Mouse (Mus musculus): Measurements from ENCODE around the gene Hnf1b. TPM values are rescaled to one million over a fixed set of nuclear protein-coding genes. Genes with fewer than 3 reads are reported as not detected.

Gene Hnf1b
- polyA plus RNA-seq (2012; rRNA removed) = 161 and 172 TPM in 2 replicates

DNA sequence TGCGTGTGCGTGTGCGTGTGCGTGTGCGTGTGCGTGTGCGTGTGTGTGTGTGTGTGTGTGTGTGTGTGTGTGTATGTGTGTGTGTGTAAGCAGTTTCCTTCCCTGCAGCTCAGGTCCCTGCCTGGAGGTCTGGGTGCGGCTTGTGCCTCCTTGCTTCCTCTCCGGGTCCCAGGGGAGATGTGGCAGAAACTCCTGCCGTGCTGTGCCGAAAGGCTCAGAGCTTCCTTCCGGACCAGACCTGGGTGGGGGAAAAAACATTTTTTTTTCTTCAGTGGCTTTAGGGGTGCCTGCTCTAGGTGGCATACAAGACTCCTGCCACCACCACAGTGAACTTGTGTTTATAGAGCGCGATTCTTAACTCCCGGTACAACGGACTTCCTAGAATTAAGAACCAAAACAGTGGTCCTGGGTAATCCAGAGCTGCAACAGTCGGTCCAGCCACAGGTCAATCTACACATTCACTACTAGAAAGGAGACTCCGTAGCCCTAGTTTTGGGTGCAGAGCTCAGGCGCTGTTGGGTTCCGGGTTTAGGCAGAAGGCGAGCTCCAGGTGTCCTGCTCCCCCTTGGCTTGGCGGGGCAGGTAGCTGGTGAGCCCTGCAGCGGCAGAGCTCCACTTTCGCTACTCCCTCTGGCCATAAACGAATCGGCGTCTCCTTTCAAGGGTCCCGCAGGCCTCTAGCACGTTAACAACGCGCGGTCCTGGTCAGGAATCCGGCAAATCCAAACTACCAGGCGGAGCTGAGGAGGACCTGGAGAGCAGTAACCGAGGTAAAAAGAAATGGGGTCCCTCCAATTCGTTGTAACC is at the start of gene Hnf1b:
Gene Hnf1b (plus strand): TSS at position 535 of the 807 bp plus-strand sequence.
- 1% methylated on average over 36 of the region's 36 CpGs for WGBS
- H3K27me3 ChIP-seq (replicated peaks; ENCODE audit: control insufficient read depth, insufficient read depth, low read length) = no peaks in the 10 kb centered on the region
- TF ChIP-seq CTCF (conservative IDR thresholded peaks at IDR 0.05; ENCODE audit: insufficient read depth, insufficient read length, low read depth, low read length) (no peak), POLR2A (IDR thresholded peaks at IDR 0.05; ENCODE audit: low read depth, low read length) (no peak)
- H3K27ac ChIP-seq (ENCODE audit: insufficient read depth, low read depth, low read length) = peak within 1 kb of the TSS; percentile 99
- no peaks in the 10 kb centered on the region for H3K36me3 ChIP-seq (ENCODE audit: control insufficient read depth, insufficient read depth, low read length)
- H3K4me1 ChIP-seq (ENCODE audit: control insufficient read depth, insufficient read depth, low read length) = peaks cover 11% of the 10 kb centered on the region; the same call in 1 of the 2 replicates
- DNase-seq = peak; percentile 51
- peak within 1 kb of the TSS; percentile 87 for H3K4me3 ChIP-seq (ENCODE audit: insufficient read depth, low read depth, low read length)

- WGBS = 57% methylated on average over 8 of the region's 8 CpGs
- DNase-seq = peak; percentile 81
- Histone ChIP-seq H3K4me1 (ENCODE audit: control insufficient read depth, insufficient read depth, low read length) (peaks cover 17% of the 10 kb centered on the region; the same call in 1 of the 2 replicates), H3K27ac (ENCODE audit: insufficient read depth, low read depth, low read length) (no peak overlapping the region), H3K36me3 (ENCODE audit: control insufficient read depth, insufficient read depth, low read length) (no peaks in the 10 kb centered on the region), H3K4me3 (ENCODE audit: insufficient read depth, low read depth, low read length) (no peak overlapping the region), H3K27me3 (replicated peaks; ENCODE audit: control insufficient read depth, insufficient read depth, low read length) (no peaks in the 10 kb centered on the region)
- TF ChIP-seq POLR2A (IDR thresholded peaks at IDR 0.05; ENCODE audit: low read depth, low read length) (no peak), CTCF (conservative IDR thresholded peaks at IDR 0.05; ENCODE audit: insufficient read depth, insufficient read length, low read depth, low read length) (0 out of 2 replicates have a peak, but pooled peaks have one; percentile 27)
Observed at GRCm38 (mm10) chr11:83802166-83802565, 47.7 kb upstream of the Hnf1b start.

- DNase-seq = peak; percentile 72
- Histone ChIP-seq H3K27me3 (replicated peaks; ENCODE audit: control insufficient read depth, insufficient read depth, low read length) (no peaks in the 10 kb centered on the region), H3K27ac (ENCODE audit: insufficient read depth, low read depth, low read length) (no peak overlapping the region), H3K4me3 (ENCODE audit: insufficient read depth, low read depth, low read length) (no peak overlapping the region), H3K36me3 (ENCODE audit: control insufficient read depth, insufficient read depth, low read length) (no peaks in the 10 kb centered on the region), H3K4me1 (ENCODE audit: control insufficient read depth, insufficient read depth, low read length) (peaks cover 15% of the 10 kb centered on the region; the same call in 1 of the 2 replicates)
- WGBS = 68% methylated on average over 4 of the region's 4 CpGs
- TF ChIP-seq POLR2A (IDR thresholded peaks at IDR 0.05; ENCODE audit: low read depth, low read length) (no peak), CTCF (conservative IDR thresholded peaks at IDR 0.05; ENCODE audit: insufficient read depth, insufficient read length, low read depth, low read length) (no peak)
Observed at GRCm38 (mm10) chr11:83802581-83802980, 47.3 kb upstream of the Hnf1b start.

- Histone ChIP-seq H3K4me3 (ENCODE audit: insufficient read depth, low read depth, low read length) (no peak overlapping the region), H3K36me3 (ENCODE audit: control insufficient read depth, insufficient read depth, low read length) (no peaks in the 10 kb centered on the region), H3K4me1 (ENCODE audit: control insufficient read depth, insufficient read depth, low read length) (peaks cover 4% of the 10 kb centered on the region; the same call in 1 of the 2 replicates), H3K27me3 (replicated peaks; ENCODE audit: control insufficient read depth, insufficient read depth, low read length) (no peaks in the 10 kb centered on the region), H3K27ac (ENCODE audit: insufficient read depth, low read depth, low read length) (no peak overlapping the region)
- 59% methylated on average over 8 of the region's 8 CpGs for WGBS
- DNase-seq = no peak
- TF ChIP-seq POLR2A (IDR thresholded peaks at IDR 0.05; ENCODE audit: low read depth, low read length) (no peak), CTCF (conservative IDR thresholded peaks at IDR 0.05; ENCODE audit: insufficient read depth, insufficient read length, low read depth, low read length) (no peak)
Observed at GRCm38 (mm10) chr11:83810441-83810840, 39.4 kb upstream of the Hnf1b start.

DNA sequence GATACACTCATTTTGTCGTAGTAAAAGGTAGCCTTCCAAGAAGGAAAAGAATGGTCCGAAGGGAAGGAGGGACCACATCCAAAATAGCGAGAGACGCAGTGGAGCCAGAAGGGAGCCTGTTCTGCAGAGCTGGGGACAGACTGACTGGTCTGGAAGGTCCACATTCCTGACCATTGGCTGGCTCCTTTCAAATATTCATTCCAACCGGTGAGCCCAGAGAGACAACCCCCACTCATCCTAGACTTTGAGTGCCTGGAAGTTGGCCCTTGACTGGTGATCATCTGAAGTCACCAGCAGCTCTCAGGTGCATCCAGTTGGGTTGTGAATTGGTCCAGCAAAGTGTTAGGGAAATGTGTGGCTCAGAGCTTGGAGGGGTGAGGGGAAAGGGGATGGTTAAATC is 34.7 kb upstream of the Hnf1b start:
- no peak overlapping the region for H3K4me3 ChIP-seq (ENCODE audit: insufficient read depth, low read depth, low read length)
- peak; percentile 86 for DNase-seq
- H3K27me3 ChIP-seq (replicated peaks; ENCODE audit: control insufficient read depth, insufficient read depth, low read length) = no peaks in the 10 kb centered on the region
- peaks cover 28% of the 10 kb centered on the region for H3K4me1 ChIP-seq (ENCODE audit: control insufficient read depth, insufficient read depth, low read length)
- H3K36me3 ChIP-seq (ENCODE audit: control insufficient read depth, insufficient read depth, low read length) = no peaks in the 10 kb centered on the region
- H3K27ac ChIP-seq (ENCODE audit: insufficient read depth, low read depth, low read length) = peak overlapping the region; percentile 49
- no peak for TF ChIP-seq CTCF (conservative IDR thresholded peaks at IDR 0.05; ENCODE audit: insufficient read depth, insufficient read length, low read depth, low read length)
- TF ChIP-seq POLR2A (IDR thresholded peaks at IDR 0.05; ENCODE audit: low read depth, low read length) = no peak
- 32% methylated on average over 5 of the region's 5 CpGs for WGBS

GRCm38 (mm10) chr11:83815628-83816027 is 34.2 kb upstream of the Hnf1b start:
- TF ChIP-seq CTCF (conservative IDR thresholded peaks at IDR 0.05; ENCODE audit: insufficient read depth, insufficient read length, low read depth, low read length) = peak; percentile 79
- TF ChIP-seq POLR2A (IDR thresholded peaks at IDR 0.05; ENCODE audit: low read depth, low read length) = no peak

GRCm38 (mm10) chr11:83817048-83817447 is 32.8 kb upstream of the Hnf1b start:
- H3K27ac ChIP-seq (ENCODE audit: insufficient read depth, low read depth, low read length) = peak overlapping the region; percentile 99
- TF ChIP-seq CTCF (conservative IDR thresholded peaks at IDR 0.05; ENCODE audit: insufficient read depth, insufficient read length, low read depth, low read length) (no peak), POLR2A (IDR thresholded peaks at IDR 0.05; ENCODE audit: low read depth, low read length) (peak; percentile 41)
- H3K36me3 ChIP-seq (ENCODE audit: control insufficient read depth, insufficient read depth, low read length) = no peaks in the 10 kb centered on the region
- no peaks in the 10 kb centered on the region for H3K27me3 ChIP-seq (replicated peaks; ENCODE audit: control insufficient read depth, insufficient read depth, low read length)
- H3K4me3 ChIP-seq (ENCODE audit: insufficient read depth, low read depth, low read length) = peak overlapping the region; percentile 43
- 30% methylated on average over 6 of the region's 6 CpGs for WGBS
- H3K4me1 ChIP-seq (ENCODE audit: control insufficient read depth, insufficient read depth, low read length) = peaks cover 31% of the 10 kb centered on the region
- DNase-seq = peak; percentile 85

More at GRCm38 (mm10) chr11:83815628-83816027, 34.2 kb upstream of the Hnf1b start:
- 6% methylated on average over 9 of the region's 9 CpGs for WGBS
- H3K27ac ChIP-seq (ENCODE audit: insufficient read depth, low read depth, low read length) = peak overlapping the region; percentile 99
- no peak overlapping the region for H3K4me3 ChIP-seq (ENCODE audit: insufficient read depth, low read depth, low read length)
- H3K4me1 ChIP-seq (ENCODE audit: control insufficient read depth, insufficient read depth, low read length) = peaks cover 31% of the 10 kb centered on the region
- H3K36me3 ChIP-seq (ENCODE audit: control insufficient read depth, insufficient read depth, low read length) = no peaks in the 10 kb centered on the region
- DNase-seq = peak; percentile 89
- H3K27me3 ChIP-seq (replicated peaks; ENCODE audit: control insufficient read depth, insufficient read depth, low read length) = no peaks in the 10 kb centered on the region
